Mouse (Mus musculus) yolk sac, embryonic 10.5 days (tissue): ENCODE results near the gene Tmem140.

Experiments
- DNase-seq: peaks from one replicate; pipeline ENCODE4 v3.0.0-alpha.2; 2017; ENCODE audit warnings: low spot score

Gene Tmem140

GRCm38 (mm10) chr6:34862791-34863403, at the start of gene Tmem140:
Gene Tmem140 (plus strand): TSS chr6:34863146.
- DNase-seq, result peak; percentile 78

GRCm38 (mm10) chr6:34824406-34824805, 38.5 kb upstream of the Tmem140 start:
- DNase-seq, result no peak

- DNase-seq, result no peak
Observed at GRCm38 (mm10) chr6:34832352-34832751, 30.6 kb upstream of the Tmem140 start.

- no peak for DNase-seq
Observed at GRCm38 (mm10) chr6:34861546-34862053, 1.3 kb upstream of the Tmem140 start.

GRCm38 (mm10) chr6:34862381-34862780, 565 bp upstream of the Tmem140 start:
- no peak for DNase-seq

GRCm38 (mm10) chr6:34863786-34864514, 1.0 kb downstream of the Tmem140 start:
- no peak for DNase-seq

GRCm38 (mm10) chr6:34865213-34865612, 2.3 kb downstream of the Tmem140 start:
- peak; percentile 59 for DNase-seq

- DNase-seq, result peak; percentile 84
Observed at GRCm38 (mm10) chr6:34865711-34866593, 3.0 kb downstream of the Tmem140 start.

GRCm38 (mm10) chr6:34866786-34867185, 3.8 kb downstream of the Tmem140 start:
- no peak for DNase-seq

GRCm38 (mm10) chr6:34867301-34867994, 4.5 kb downstream of the Tmem140 start:
- DNase-seq, result no peak

GRCm38 (mm10) chr6:34867995-34868350, 5.0 kb downstream of the Tmem140 start:
- no peak for DNase-seq

GRCm38 (mm10) chr6:34868507-34869217, 5.7 kb downstream of the Tmem140 start:
- no peak for DNase-seq

- DNase-seq, result no peak
Observed at GRCm38 (mm10) chr6:34869225-34869915, 6.4 kb downstream of the Tmem140 start.

GRCm38 (mm10) chr6:34870136-34870535, 7.2 kb downstream of the Tmem140 start:
- no peak for DNase-seq

GRCm38 (mm10) chr6:34870724-34871123, 7.8 kb downstream of the Tmem140 start:
- no peak for DNase-seq

GRCm38 (mm10) chr6:34871929-34872328, 9.0 kb downstream of the Tmem140 start:
- DNase-seq, result no peak

- no peak for DNase-seq
Observed at GRCm38 (mm10) chr6:34872871-34873270, 9.9 kb downstream of the Tmem140 start.

GRCm38 (mm10) chr6:34874101-34874921, 11.4 kb downstream of the Tmem140 start:
- peak; percentile 77 for DNase-seq

GRCm38 (mm10) chr6:34875268-34875761, 12.4 kb downstream of the Tmem140 start:
- DNase-seq, result no peak
